Mouse (Mus musculus): ENCODE data around the gene Hist1h4a. TPM values are rescaled to one million over a fixed set of nuclear protein-coding genes. Genes with fewer than 3 reads are reported as not detected.
"Not testable (repeated sequence)": the region's sequence is repeated elsewhere in the genome, so short reads cannot be mapped to it uniquely, and the experiment has no call there.

Gene Hist1h4a
- polyA plus RNA-seq, 1 experiment from 2014 or later, result not detected

DNA sequence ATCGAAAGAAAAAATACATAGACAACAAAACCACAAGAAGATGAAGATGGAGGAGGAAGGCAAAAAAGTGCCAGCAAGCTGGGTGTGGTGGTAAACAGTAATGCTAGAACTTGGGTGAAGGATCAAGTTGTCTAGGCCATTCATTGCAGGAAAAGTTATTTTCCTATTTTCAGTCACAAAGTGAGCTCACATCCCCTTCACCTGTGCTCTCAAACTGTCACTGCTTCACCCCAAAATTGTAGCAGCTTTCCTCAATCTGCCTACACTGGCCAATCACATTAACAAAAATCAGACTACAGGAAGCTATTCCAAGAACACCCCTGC is 1.2 kb downstream of the Hist1h4a start:
- Histone ChIP-seq H3K4me3 (replicated peaks; ENCODE audit: low read length) (no peak overlapping the region), H3K9me3 (ENCODE audit: control insufficient read depth, low read length) (no peaks in the 10 kb centered on the region), H3K4me2 (replicated peaks) (peak overlapping the region; percentile 90), H3K4me1 (replicated peaks; ENCODE audit: control insufficient read depth, insufficient read depth, low read length) (peaks cover 31% of the 10 kb centered on the region), H3K36me3 (replicated peaks; ENCODE audit: control insufficient read depth, insufficient read depth) (no peaks in the 10 kb centered on the region), H3K9ac (0 out of 2 replicates have a peak overlapping the region, but pooled peaks have one; percentile 58), H3K27ac (peak overlapping the region; percentile 87; the same call in 1 of the 2 replicates), H3K27me3 (ENCODE audit: control insufficient read depth, insufficient read depth, low read length) (no peaks in the 10 kb centered on the region)
- DNase-seq (ENCODE audit: low spot score), result no peak
- no peak for ATAC-seq (ENCODE audit: low FRiP score)
- WGBS, result 89% methylated on average over 1 of the region's 1 CpGs

GRCm38 (mm10) chr13:23759251-23759771 is 1.7 kb downstream of the Hist1h4a start:
- DNase-seq (ENCODE audit: low spot score) (no peak), ATAC-seq (ENCODE audit: low FRiP score) (no peak)
- Histone ChIP-seq H3K27ac (no peak overlapping the region), H3K4me1 (replicated peaks; ENCODE audit: control insufficient read depth, insufficient read depth, low read length) (peaks cover 29% of the 10 kb centered on the region), H3K36me3 (replicated peaks; ENCODE audit: control insufficient read depth, insufficient read depth) (no peaks in the 10 kb centered on the region), H3K4me2 (replicated peaks) (no peak overlapping the region), H3K27me3 (ENCODE audit: control insufficient read depth, insufficient read depth, low read length) (no peaks in the 10 kb centered on the region), H3K9me3 (ENCODE audit: control insufficient read depth, low read length) (no peaks in the 10 kb centered on the region), H3K9ac (no peak overlapping the region), H3K4me3 (replicated peaks; ENCODE audit: low read length) (no peak overlapping the region)
- 64% methylated on average over 3 of the region's 3 CpGs for WGBS

- H3K4me2 ChIP-seq (replicated peaks), result no peak overlapping the region
- WGBS, result 48% methylated on average over 3 of the region's 3 CpGs
- H3K4me3 ChIP-seq (replicated peaks; ENCODE audit: low read length), result no peak overlapping the region
- H3K9me3 ChIP-seq (ENCODE audit: control insufficient read depth, low read length), result no peaks in the 10 kb centered on the region
- H3K9ac ChIP-seq, result no peak overlapping the region
- ATAC-seq (ENCODE audit: low FRiP score) (no peak), DNase-seq (ENCODE audit: low spot score) (no peak)
- H3K27me3 ChIP-seq (ENCODE audit: control insufficient read depth, insufficient read depth, low read length), result no peaks in the 10 kb centered on the region
- H3K36me3 ChIP-seq (replicated peaks; ENCODE audit: control insufficient read depth, insufficient read depth), result no peaks in the 10 kb centered on the region
- H3K4me1 ChIP-seq (replicated peaks; ENCODE audit: control insufficient read depth, insufficient read depth, low read length), result peaks cover 18% of the 10 kb centered on the region
- H3K27ac ChIP-seq, result no peak overlapping the region
Observed at GRCm38 (mm10) chr13:23757921-23758320, 3.1 kb downstream of the Hist1h4a start.

GRCm38 (mm10) chr13:23757211-23757773 is 3.7 kb downstream of the Hist1h4a start:
- Histone ChIP-seq H3K4me2 (replicated peaks) (peak overlapping the region; percentile 71), H3K27me3 (ENCODE audit: control insufficient read depth, insufficient read depth, low read length) (no peaks in the 10 kb centered on the region), H3K27ac (peak overlapping the region; percentile 76), H3K9me3 (ENCODE audit: control insufficient read depth, low read length) (no peaks in the 10 kb centered on the region), H3K9ac (peak overlapping the region; percentile 62), H3K36me3 (replicated peaks; ENCODE audit: control insufficient read depth, insufficient read depth) (no peaks in the 10 kb centered on the region), H3K4me1 (replicated peaks; ENCODE audit: control insufficient read depth, insufficient read depth, low read length) (peaks cover 17% of the 10 kb centered on the region), H3K4me3 (replicated peaks; ENCODE audit: low read length) (peak overlapping the region; percentile 33)
- WGBS, result 2% methylated on average over 15 of the region's 23 CpGs
- ATAC-seq (ENCODE audit: low FRiP score) (no peak; the same call in 1 of the 2 replicates), DNase-seq (ENCODE audit: low spot score) (peak; percentile 35)

DNA sequence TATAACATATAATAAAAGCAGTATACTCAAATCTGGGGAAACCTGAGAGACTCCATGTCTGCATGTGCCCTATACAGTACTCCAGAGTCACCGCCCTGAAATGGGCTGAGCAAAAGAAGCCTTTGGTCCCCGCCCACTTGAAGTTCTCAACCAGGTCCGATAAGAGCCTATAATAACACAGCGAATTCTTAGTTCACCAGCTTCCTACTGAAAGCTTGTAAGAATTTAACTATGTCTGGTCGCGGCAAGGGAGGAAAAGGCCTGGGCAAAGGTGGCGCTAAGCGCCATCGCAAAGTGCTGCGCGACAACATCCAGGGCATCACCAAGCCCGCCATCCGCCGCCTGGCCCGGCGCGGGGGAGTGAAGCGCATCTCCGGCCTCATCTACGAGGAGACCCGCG is 4.2 kb downstream of the Hist1h4a start, which contains the start of gene Hist1h4b:
Gene Hist1h4b (plus strand): TSS at position 224 of the 400 bp plus-strand sequence.
- peak within 1 kb of the TSS; percentile 62 for H3K9ac ChIP-seq

DNA sequence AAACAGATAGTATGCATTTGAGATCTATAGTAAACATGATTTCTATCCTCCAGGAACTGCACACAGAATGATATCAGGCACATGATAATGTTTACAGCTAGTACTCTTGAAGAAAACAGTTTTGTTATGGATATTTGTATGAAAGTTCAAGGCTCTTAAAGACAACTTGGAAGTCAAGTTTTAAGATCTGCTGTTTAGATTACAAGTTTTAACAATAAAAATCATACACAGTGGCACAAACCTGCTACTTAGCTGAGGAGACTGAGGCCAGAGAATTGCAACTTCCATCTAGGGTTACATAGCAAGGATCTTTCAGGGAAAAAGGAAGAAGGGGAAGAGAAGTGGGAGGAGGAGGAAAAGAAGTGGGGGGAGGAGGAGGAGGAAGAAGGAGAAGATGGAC is 6.0 kb downstream of the Hist1h4a start:
- Histone ChIP-seq H3K27me3 (ENCODE audit: control insufficient read depth, insufficient read depth, low read length) (no peaks in the 10 kb centered on the region), H3K27ac (no peak overlapping the region), H3K9ac (no peak overlapping the region), H3K4me3 (replicated peaks; ENCODE audit: low read length) (no peak overlapping the region), H3K36me3 (replicated peaks; ENCODE audit: control insufficient read depth, insufficient read depth) (no peaks in the 10 kb centered on the region), H3K4me1 (replicated peaks; ENCODE audit: control insufficient read depth, insufficient read depth, low read length) (peaks cover 12% of the 10 kb centered on the region), H3K4me2 (replicated peaks) (no peak overlapping the region), H3K9me3 (ENCODE audit: control insufficient read depth, low read length) (no peaks in the 10 kb centered on the region)
- DNase-seq (ENCODE audit: low spot score) (no peak), ATAC-seq (ENCODE audit: low FRiP score) (no peak)

More for the DNA sequence above, 4.2 kb downstream of the Hist1h4a start, which contains the start of gene Hist1h4b:
- WGBS, result under 1% methylated on average over 15 of the region's 22 CpGs
- DNase-seq (ENCODE audit: low spot score) (peak; percentile 97), ATAC-seq (ENCODE audit: low FRiP score) (peak; percentile 79)
- Histone ChIP-seq H3K27me3 (ENCODE audit: control insufficient read depth, insufficient read depth, low read length) (no peaks in the 10 kb centered on the region), H3K27ac (peak within 1 kb of the TSS; percentile 76), H3K4me3 (replicated peaks; ENCODE audit: low read length) (peak within 1 kb of the TSS; percentile 33), H3K4me2 (replicated peaks) (peak within 1 kb of the TSS; percentile 71), H3K4me1 (replicated peaks; ENCODE audit: control insufficient read depth, insufficient read depth, low read length) (peaks cover 17% of the 10 kb centered on the region), H3K9me3 (ENCODE audit: control insufficient read depth, low read length) (no peaks in the 10 kb centered on the region), H3K36me3 (replicated peaks; ENCODE audit: control insufficient read depth, insufficient read depth) (no peaks in the 10 kb centered on the region)

DNA sequence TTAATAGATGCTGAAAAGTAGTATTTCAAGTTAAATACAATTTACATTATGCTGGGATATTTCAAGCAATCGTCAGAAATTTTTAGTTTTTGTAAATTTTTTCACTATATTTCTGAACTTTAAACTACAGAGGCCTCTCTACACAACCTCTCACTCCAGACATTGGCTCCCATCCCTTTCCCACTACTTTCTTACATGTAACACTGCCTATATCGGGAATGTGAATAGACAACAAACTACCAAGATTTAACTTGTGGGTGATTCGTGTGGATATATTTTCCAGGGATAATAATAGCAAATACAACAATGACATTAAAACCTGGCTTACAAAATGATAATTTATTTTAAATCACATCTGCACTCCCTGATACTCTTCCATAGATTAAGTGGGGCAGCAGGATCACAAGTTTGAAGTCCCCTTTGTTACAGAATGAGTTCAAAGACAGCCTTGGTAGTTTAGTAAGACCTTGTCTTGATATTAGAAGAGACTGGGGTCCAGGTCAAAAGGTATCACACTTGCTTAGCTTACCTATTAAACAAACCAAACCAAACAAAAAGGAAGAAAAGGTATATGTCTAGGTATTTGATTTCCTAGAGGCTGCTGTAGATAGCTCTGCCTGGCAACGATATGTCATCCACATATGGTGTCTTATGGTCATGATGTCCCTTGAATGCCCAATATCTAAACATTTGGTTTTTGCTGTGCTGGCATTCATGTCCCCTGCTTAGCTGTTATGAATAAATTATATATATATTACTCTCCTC is 7.5 kb downstream of the Hist1h4a start:
- Histone ChIP-seq H3K4me3 (replicated peaks; ENCODE audit: low read length) (no peak overlapping the region), H3K4me2 (replicated peaks) (no peak overlapping the region), H3K27me3 (ENCODE audit: control insufficient read depth, insufficient read depth, low read length) (no peaks in the 10 kb centered on the region), H3K9ac (no peak overlapping the region), H3K27ac (no peak overlapping the region), H3K4me1 (replicated peaks; ENCODE audit: control insufficient read depth, insufficient read depth, low read length) (peaks cover 9% of the 10 kb centered on the region), H3K9me3 (ENCODE audit: control insufficient read depth, low read length) (no peaks in the 10 kb centered on the region), H3K36me3 (replicated peaks; ENCODE audit: control insufficient read depth, insufficient read depth) (no peaks in the 10 kb centered on the region)
- WGBS, result 60% methylated on average over 4 of the region's 4 CpGs
- DNase-seq (ENCODE audit: low spot score), result no peak
- ATAC-seq (ENCODE audit: low FRiP score), result no peak

GRCm38 (mm10) chr13:23752742-23753172 is 8.3 kb downstream of the Hist1h4a start:
- ATAC-seq (ENCODE audit: low FRiP score) (no peak), DNase-seq (ENCODE audit: low spot score) (no peak)
- Histone ChIP-seq H3K4me2 (replicated peaks) (peak overlapping the region; percentile 35), H3K27me3 (ENCODE audit: control insufficient read depth, insufficient read depth, low read length) (no peaks in the 10 kb centered on the region), H3K4me1 (replicated peaks; ENCODE audit: control insufficient read depth, insufficient read depth, low read length) (peaks cover 9% of the 10 kb centered on the region), H3K9me3 (ENCODE audit: control insufficient read depth, low read length) (no peaks in the 10 kb centered on the region), H3K36me3 (replicated peaks; ENCODE audit: control insufficient read depth, insufficient read depth) (no peaks in the 10 kb centered on the region), H3K9ac (no peak overlapping the region), H3K27ac (no peak overlapping the region), H3K4me3 (replicated peaks; ENCODE audit: low read length) (peak overlapping the region; percentile 22; the same call in 1 of the 2 replicates)
- 3% methylated on average over 6 of the region's 6 CpGs for WGBS

GRCm38 (mm10) chr13:23752067-23752741 is 8.8 kb downstream of the Hist1h4a start, which contains the start of gene Hist1h3b:
TSS of gene Hist1h3b (plus strand) at chr13:23752267.
- WGBS, result under 1% methylated on average over 17 of the region's 47 CpGs
- peak within 1 kb of the TSS; percentile 93 for H3K27ac ChIP-seq
- ATAC-seq (ENCODE audit: low FRiP score), result peak; percentile 85
- not testable (repeated sequence) for H3K36me3 ChIP-seq (replicated peaks; ENCODE audit: control insufficient read depth, insufficient read depth); H3K4me1 ChIP-seq (replicated peaks; ENCODE audit: control insufficient read depth, insufficient read depth, low read length); H3K27me3 ChIP-seq (ENCODE audit: control insufficient read depth, insufficient read depth, low read length); H3K9me3 ChIP-seq (ENCODE audit: control insufficient read depth, low read length)
- peak; percentile 96 for DNase-seq (ENCODE audit: low spot score)
- peak within 1 kb of the TSS; percentile 60 for H3K9ac ChIP-seq
- peak within 1 kb of the TSS; percentile 40 for H3K4me3 ChIP-seq (replicated peaks; ENCODE audit: low read length)
- peak within 1 kb of the TSS; percentile 70 for H3K4me2 ChIP-seq (replicated peaks)

Measured in hindbrain, embryonic 14.5 days (tissue).